Mouse (Mus musculus): ENCODE results near the gene Tnf.

GRCm38 (mm10) chr17:35155451-35155850 is 46.4 kb downstream of the Tnf start:
- TF ChIP-seq GATA1 (IDR thresholded peaks at IDR 0.05; ENCODE audit: borderline replicate concordance, low read length) (no peak), FLI1 (IDR thresholded peaks at IDR 0.05; ENCODE audit: low read length) (no peak)

Data from megakaryocyte, embryonic 14.5 days (primary cell).